Mouse (Mus musculus): Measurements from ENCODE around the gene Agtpbp1. TPM values are rescaled to one million over a fixed set of nuclear protein-coding genes. Genes with fewer than 3 reads are reported as not detected.

Agtpbp1 gene
- polyA plus RNA-seq, 1 experiment from 2014 or later, result 30.1 TPM

- H3K4me2 ChIP-seq, result no peak overlapping the region
- H3K4me3 ChIP-seq, result no peak overlapping the region
- no peak overlapping the region for H3K9ac ChIP-seq
- H3K27me3 ChIP-seq, result no peaks in the 10 kb centered on the region
- H3K4me1 ChIP-seq, result peaks cover 13% of the 10 kb centered on the region; the same call in 1 of the 2 replicates
- peaks cover 27% of the 10 kb centered on the region for H3K36me3 ChIP-seq (ENCODE audit: poor library complexity, severe bottlenecking)
- WGBS, result 82% methylated on average over 5 of the region's 5 CpGs
- no peak overlapping the region for H3K27ac ChIP-seq
- H3K9me3 ChIP-seq (replicated peaks), result no peaks in the 10 kb centered on the region
- no peak for ATAC-seq
These were observed 112.8 kb downstream of the Agtpbp1 start for GRCm38 (mm10) chr13:59472222-59472621.

GRCm38 (mm10) chr13:59469701-59470100 lies 115.3 kb downstream of the Agtpbp1 start:
- H3K4me1 ChIP-seq, result peaks cover 8% of the 10 kb centered on the region; the same call in 1 of the 2 replicates
- H3K27ac ChIP-seq, result no peak overlapping the region
- H3K27me3 ChIP-seq, result no peaks in the 10 kb centered on the region
- peaks cover 19% of the 10 kb centered on the region for H3K36me3 ChIP-seq (ENCODE audit: poor library complexity, severe bottlenecking)
- H3K4me2 ChIP-seq, result no peak overlapping the region
- WGBS, result 89% methylated on average over 5 of the region's 5 CpGs
- H3K4me3 ChIP-seq, result no peak overlapping the region
- no peak overlapping the region for H3K9ac ChIP-seq
- no peak for ATAC-seq
- no peaks in the 10 kb centered on the region for H3K9me3 ChIP-seq (replicated peaks)

- no peaks in the 10 kb centered on the region for H3K27me3 ChIP-seq
- no peak for ATAC-seq
- H3K36me3 ChIP-seq (ENCODE audit: poor library complexity, severe bottlenecking), result peaks cover 15% of the 10 kb centered on the region
- no peaks in the 10 kb centered on the region for H3K9me3 ChIP-seq (replicated peaks)
- WGBS, result 90% methylated on average over 8 of the region's 8 CpGs
- H3K9ac ChIP-seq, result no peak overlapping the region
- H3K4me2 ChIP-seq, result no peak overlapping the region
- peaks cover 8% of the 10 kb centered on the region; the same call in 1 of the 2 replicates for H3K4me1 ChIP-seq
- no peak overlapping the region for H3K4me3 ChIP-seq
- H3K27ac ChIP-seq, result no peak overlapping the region
These were observed 116.7 kb downstream of the Agtpbp1 start for GRCm38 (mm10) chr13:59468181-59468802.

GRCm38 (mm10) chr13:59467591-59467990 lies 117.4 kb downstream of the Agtpbp1 start:
- H3K4me3 ChIP-seq, result no peak overlapping the region
- WGBS, result 70% methylated on average over 3 of the region's 3 CpGs

GRCm38 (mm10) chr13:59460958-59461357 lies 124.1 kb downstream of the Agtpbp1 start:
- Histone ChIP-seq H3K9ac (no peak overlapping the region), H3K4me3 (no peak overlapping the region), H3K4me1 (no peaks in the 10 kb centered on the region), H3K36me3 (ENCODE audit: poor library complexity, severe bottlenecking) (peaks cover 16% of the 10 kb centered on the region; the same call in 1 of the 2 replicates), H3K4me2 (no peak overlapping the region), H3K27ac (no peak overlapping the region), H3K9me3 (replicated peaks) (no peaks in the 10 kb centered on the region), H3K27me3 (no peaks in the 10 kb centered on the region)
- 90% methylated on average over 3 of the region's 3 CpGs for WGBS
- no peak for ATAC-seq

More at GRCm38 (mm10) chr13:59467591-59467990, 117.4 kb downstream of the Agtpbp1 start:
- H3K4me1 ChIP-seq, result peaks cover 8% of the 10 kb centered on the region; the same call in 1 of the 2 replicates
- no peaks in the 10 kb centered on the region for H3K9me3 ChIP-seq (replicated peaks)
- H3K36me3 ChIP-seq (ENCODE audit: poor library complexity, severe bottlenecking), result peaks cover 13% of the 10 kb centered on the region
- H3K27me3 ChIP-seq, result no peaks in the 10 kb centered on the region
- H3K4me2 ChIP-seq, result no peak overlapping the region
- no peak for ATAC-seq
- no peak overlapping the region for H3K9ac ChIP-seq
- H3K27ac ChIP-seq, result peak overlapping the region; percentile 19; the same call in 1 of the 2 replicates

GRCm38 (mm10) chr13:59456203-59456602 lies 128.8 kb downstream of the Agtpbp1 start:
- WGBS, result 81% methylated on average over 1 of the region's 1 CpGs
- Histone ChIP-seq H3K27me3 (no peaks in the 10 kb centered on the region), H3K4me1 (0 out of 2 replicates have a peak, but pooled peaks cover 5% of the 10 kb centered on the region), H3K4me3 (no peak overlapping the region), H3K9ac (no peak overlapping the region), H3K36me3 (ENCODE audit: poor library complexity, severe bottlenecking) (peaks cover 6% of the 10 kb centered on the region; the same call in 1 of the 2 replicates), H3K9me3 (replicated peaks) (no peaks in the 10 kb centered on the region), H3K4me2 (no peak overlapping the region), H3K27ac (no peak overlapping the region)
- no peak for ATAC-seq

- no peaks in the 10 kb centered on the region for H3K27me3 ChIP-seq
- H3K4me3 ChIP-seq, result no peak overlapping the region
- ATAC-seq, result no peak
- H3K4me1 ChIP-seq, result 0 out of 2 replicates have a peak, but pooled peaks cover 5% of the 10 kb centered on the region
- H3K9ac ChIP-seq, result no peak overlapping the region
- no peaks in the 10 kb centered on the region for H3K9me3 ChIP-seq (replicated peaks)
- no peak overlapping the region for H3K4me2 ChIP-seq
- H3K27ac ChIP-seq, result no peak overlapping the region
- WGBS, result 88% methylated on average over 11 of the region's 11 CpGs
- H3K36me3 ChIP-seq (ENCODE audit: poor library complexity, severe bottlenecking), result 0 out of 2 replicates have a peak, but pooled peaks cover 10% of the 10 kb centered on the region
These were observed 130.8 kb downstream of the Agtpbp1 start for GRCm38 (mm10) chr13:59454001-59454785.

- 0 out of 2 replicates have a peak, but pooled peaks cover 5% of the 10 kb centered on the region for H3K4me1 ChIP-seq
- no peak overlapping the region for H3K4me2 ChIP-seq
- H3K9me3 ChIP-seq (replicated peaks), result no peaks in the 10 kb centered on the region
- no peak overlapping the region for H3K4me3 ChIP-seq
- H3K9ac ChIP-seq, result no peak overlapping the region
- no peak for ATAC-seq
- H3K27me3 ChIP-seq, result no peaks in the 10 kb centered on the region
- H3K36me3 ChIP-seq (ENCODE audit: poor library complexity, severe bottlenecking), result 0 out of 2 replicates have a peak, but pooled peaks cover 10% of the 10 kb centered on the region
- WGBS, result 70% methylated on average over 6 of the region's 6 CpGs
- peak overlapping the region; percentile 31; the same call in 1 of the 2 replicates for H3K27ac ChIP-seq
These were observed 131.4 kb downstream of the Agtpbp1 start for GRCm38 (mm10) chr13:59453582-59453981.

- Histone ChIP-seq H3K27me3 (no peaks in the 10 kb centered on the region), H3K27ac (0 out of 2 replicates have a peak overlapping the region, but pooled peaks have one; percentile 31), H3K4me2 (no peak overlapping the region), H3K4me1 (0 out of 2 replicates have a peak, but pooled peaks cover 5% of the 10 kb centered on the region), H3K36me3 (ENCODE audit: poor library complexity, severe bottlenecking) (0 out of 2 replicates have a peak, but pooled peaks cover 10% of the 10 kb centered on the region), H3K9me3 (replicated peaks) (no peaks in the 10 kb centered on the region), H3K9ac (no peak overlapping the region), H3K4me3 (no peak overlapping the region)
- no peak for ATAC-seq
- 87% methylated on average over 2 of the region's 2 CpGs for WGBS
These were observed 132.0 kb downstream of the Agtpbp1 start for GRCm38 (mm10) chr13:59453045-59453444.

GRCm38 (mm10) chr13:59450840-59451239 lies 134.2 kb downstream of the Agtpbp1 start:
- Histone ChIP-seq H3K4me2 (no peak overlapping the region), H3K27me3 (no peaks in the 10 kb centered on the region), H3K4me3 (no peak overlapping the region), H3K27ac (no peak overlapping the region), H3K9me3 (replicated peaks) (no peaks in the 10 kb centered on the region), H3K9ac (no peak overlapping the region), H3K4me1 (0 out of 2 replicates have a peak, but pooled peaks cover 5% of the 10 kb centered on the region), H3K36me3 (ENCODE audit: poor library complexity, severe bottlenecking) (0 out of 2 replicates have a peak, but pooled peaks cover 14% of the 10 kb centered on the region)
- no peak for ATAC-seq
- WGBS, result 87% methylated on average over 10 of the region's 10 CpGs

- WGBS, result 93% methylated on average over 7 of the region's 7 CpGs
- Histone ChIP-seq H3K9ac (no peak overlapping the region), H3K4me3 (no peak overlapping the region), H3K4me2 (no peak overlapping the region), H3K4me1 (no peaks in the 10 kb centered on the region), H3K27me3 (no peaks in the 10 kb centered on the region), H3K36me3 (ENCODE audit: poor library complexity, severe bottlenecking) (0 out of 2 replicates have a peak, but pooled peaks cover 8% of the 10 kb centered on the region), H3K27ac (no peak overlapping the region), H3K9me3 (replicated peaks) (no peaks in the 10 kb centered on the region)
- ATAC-seq, result no peak
These were observed 137.9 kb downstream of the Agtpbp1 start for GRCm38 (mm10) chr13:59447130-59447529.

GRCm38 (mm10) chr13:59445179-59445578 lies 139.8 kb downstream of the Agtpbp1 start:
- H3K9me3 ChIP-seq (replicated peaks), result no peaks in the 10 kb centered on the region
- no peak overlapping the region for H3K4me3 ChIP-seq
- 0 out of 2 replicates have a peak, but pooled peaks cover 4% of the 10 kb centered on the region for H3K36me3 ChIP-seq (ENCODE audit: poor library complexity, severe bottlenecking)
- H3K9ac ChIP-seq, result no peak overlapping the region
- no peaks in the 10 kb centered on the region for H3K4me1 ChIP-seq
- WGBS, result 92% methylated on average over 5 of the region's 5 CpGs
- no peak for ATAC-seq
- H3K27ac ChIP-seq, result no peak overlapping the region
- H3K4me2 ChIP-seq, result no peak overlapping the region
- H3K27me3 ChIP-seq, result no peaks in the 10 kb centered on the region

Measured in forebrain, embryonic 13.5 days (tissue).